Mouse (Mus musculus) kidney, embryonic 16.5 days (tissue): ENCODE measurements at regions not wholly inside any gene's neighbourhood (a gene's known extent, or its start where the extent isn't known, plus 50 kb on each side); places are given as distances from the start of the nearest gene placed in this dataset.

Source experiments
- ATAC-seq: fragments of 200-750 bp; cut with Nextera tagmentation; 2 replicates; pipeline ENCODE4 v1.8.0; 2017; ENCODE audit warnings: moderate TSS enrichment; ENCODE audit not compliant: low FRiP score, low TSS enrichment
- H3K27ac ChIP-seq: fragments of 300-500 bp; sonication (generic); 2 replicates; pipeline ENCODE4 v1.5.1; 2014; ENCODE audit warnings: low read length
- H3K27me3 ChIP-seq: fragments of 300-500 bp; sonication (generic); 2 replicates; pipeline ENCODE4 v1.6.1; 2014; ENCODE audit warnings: low read length, control low read depth, mixed read lengths; ENCODE audit not compliant: insufficient read depth
- H3K36me3 ChIP-seq: fragments of 300-500 bp; sonication (generic); 2 replicates; pipeline ENCODE4 v1.6.1; 2014; ENCODE audit warnings: low read length, control low read depth, mixed read lengths; ENCODE audit not compliant: insufficient read depth
- H3K4me1 ChIP-seq: fragments of 300-500 bp; sonication (generic); 2 replicates; pipeline ENCODE4 v1.6.1; 2014; ENCODE audit warnings: low read length, control low read depth, mixed read lengths; ENCODE audit not compliant: insufficient read depth
- H3K4me2 ChIP-seq: fragments of 300-500 bp; sonication (generic); replicated peaks from 2 replicates; pipeline ENCODE4 v1.6.1; 2014; ENCODE audit warnings: low read depth, low read length
- H3K4me3 ChIP-seq: fragments of 300-500 bp; sonication (generic); 2 replicates; pipeline ENCODE4 v1.5.1; 2014; ENCODE audit warnings: mild to moderate bottlenecking, low read length
- H3K9ac ChIP-seq: fragments of 300-500 bp; sonication (generic); replicated peaks from 2 replicates; pipeline ENCODE4 v1.6.1; 2014; ENCODE audit warnings: low read length
- H3K9me3 ChIP-seq: fragments of 300-500 bp; sonication (generic); 2 replicates; pipeline ENCODE4 v1.6.1; 2016; ENCODE audit warnings: low read length, control low read depth
- WGBS: fragments of 180-500 bp; shearing (Covaris S2); extraction: QIAGEN DNeasy Blood & Tissue Kit; methylation state at CpG from one replicate; pipeline ENCODE4 v1.1.7; 2014; 5-methylcytosine and 5-hydroxymethylcytosine counted together

DNA sequence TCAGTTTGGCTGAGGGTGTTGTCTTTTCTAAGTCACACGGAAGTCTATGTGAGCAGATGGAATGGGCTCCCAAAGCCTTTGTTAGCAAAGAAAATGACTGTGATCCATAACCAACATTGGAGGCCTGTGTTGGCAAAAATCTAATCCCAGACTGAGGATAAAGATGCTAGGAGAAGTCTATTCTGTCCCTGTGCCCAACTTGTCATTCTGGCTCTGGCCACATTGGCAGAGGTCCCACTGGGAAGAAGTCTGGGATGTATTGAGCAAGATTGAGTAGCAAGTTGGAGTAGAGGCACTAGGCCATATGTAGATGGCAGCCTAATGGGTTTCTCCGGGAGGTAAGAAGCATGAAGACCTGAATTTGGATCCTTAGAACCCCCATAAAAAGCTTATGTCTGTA lies 54.1 kb downstream of the Nog start:
- WGBS: 89% methylated on average over 2 of the region's 2 CpGs
- H3K9me3 ChIP-seq: 0 out of 2 replicates have a peak, but pooled peaks cover 3% of the 10 kb centered on the region
- H3K27ac ChIP-seq: no peak overlapping the region
- ATAC-seq: no peak
- no peaks in the 10 kb centered on the region for H3K27me3 ChIP-seq
- no peaks in the 10 kb centered on the region for H3K36me3 ChIP-seq
- H3K4me1 ChIP-seq: no peaks in the 10 kb centered on the region
- no peak overlapping the region for H3K4me2 ChIP-seq
- no peak overlapping the region for H3K4me3 ChIP-seq
- H3K9ac ChIP-seq: no peak overlapping the region

DNA sequence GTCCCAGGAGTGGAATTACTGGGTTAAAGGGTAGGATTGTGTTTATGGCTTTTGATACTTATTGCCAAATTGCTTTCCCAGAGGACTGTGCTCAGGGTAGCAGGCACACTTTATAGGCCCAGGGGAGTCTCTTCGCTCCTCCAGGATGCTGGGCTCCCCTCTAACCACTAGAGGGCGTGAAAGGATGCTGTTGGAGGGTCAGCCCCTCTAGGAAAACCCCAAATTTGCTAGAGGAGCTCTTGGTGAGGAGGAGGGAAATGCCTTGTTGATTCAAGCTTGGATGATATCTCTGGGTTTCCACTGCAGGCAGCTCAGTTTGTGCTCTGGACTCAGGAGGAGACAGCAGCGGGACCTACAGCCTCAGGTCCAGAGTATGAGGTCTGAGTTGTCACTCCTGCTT lies 58.8 kb downstream of the Nog start:
- Histone ChIP-seq H3K27me3 (no peaks in the 10 kb centered on the region), H3K4me3 (no peak overlapping the region), H3K9me3 (no peaks in the 10 kb centered on the region), H3K4me1 (no peaks in the 10 kb centered on the region), H3K9ac (no peak overlapping the region), H3K27ac (no peak overlapping the region), H3K4me2 (no peak overlapping the region), H3K36me3 (no peaks in the 10 kb centered on the region)
- WGBS: 20% methylated on average over 3 of the region's 3 CpGs
- ATAC-seq: no peak

DNA sequence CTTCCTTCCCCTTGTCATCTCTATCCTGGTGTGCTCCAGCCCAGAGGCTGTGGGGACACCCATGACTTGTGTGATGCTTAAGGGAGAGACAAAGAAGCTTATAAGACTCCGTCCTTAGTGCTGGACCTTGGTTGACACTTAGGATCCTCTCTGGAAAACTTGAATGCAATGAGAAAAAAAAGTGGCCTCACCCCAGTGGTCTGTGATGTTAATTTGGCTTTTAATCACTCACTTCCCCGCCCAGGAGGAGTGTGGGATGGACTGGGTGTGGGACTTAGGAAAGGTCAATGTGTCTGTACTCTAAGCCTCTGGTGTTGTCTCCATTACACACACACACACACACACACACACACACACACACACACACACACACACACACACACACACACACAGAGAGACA lies 60.0 kb downstream of the Nog start:
- Histone ChIP-seq H3K27me3 (no peaks in the 10 kb centered on the region), H3K9me3 (no peaks in the 10 kb centered on the region), H3K4me1 (no peaks in the 10 kb centered on the region), H3K9ac (no peak overlapping the region), H3K36me3 (no peaks in the 10 kb centered on the region), H3K4me2 (no peak overlapping the region), H3K27ac (no peak overlapping the region), H3K4me3 (no peak overlapping the region)
- ATAC-seq: no peak
- WGBS: 46% methylated on average over 2 of the region's 2 CpGs

DNA sequence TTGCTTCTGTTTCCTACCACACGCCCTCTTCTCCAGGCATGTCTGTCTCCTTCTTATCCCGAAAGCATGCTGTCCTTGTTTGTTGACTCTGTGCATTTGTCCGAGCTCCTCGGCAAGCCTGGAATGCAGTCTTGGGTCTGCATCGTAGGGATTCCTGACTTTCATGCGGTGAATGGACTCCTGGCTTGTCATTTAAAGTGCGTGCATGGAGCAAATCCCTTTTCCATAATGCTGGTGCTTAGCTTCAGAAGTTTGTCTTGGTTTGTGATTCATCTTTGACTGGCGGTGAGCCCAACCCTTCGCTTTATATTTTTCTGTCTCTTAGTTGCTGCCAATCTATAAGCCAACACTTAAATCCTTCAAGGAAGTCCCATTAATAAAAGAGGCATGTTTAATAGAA lies 62.2 kb downstream of the Nog start:
- no peak overlapping the region for H3K4me3 ChIP-seq
- no peaks in the 10 kb centered on the region for H3K4me1 ChIP-seq
- 45% methylated on average over 9 of the region's 9 CpGs for WGBS
- no peaks in the 10 kb centered on the region for H3K9me3 ChIP-seq
- no peaks in the 10 kb centered on the region for H3K27me3 ChIP-seq
- no peak overlapping the region for H3K27ac ChIP-seq
- ATAC-seq: no peak
- no peak overlapping the region for H3K4me2 ChIP-seq
- H3K36me3 ChIP-seq: no peaks in the 10 kb centered on the region
- no peak overlapping the region for H3K9ac ChIP-seq

DNA sequence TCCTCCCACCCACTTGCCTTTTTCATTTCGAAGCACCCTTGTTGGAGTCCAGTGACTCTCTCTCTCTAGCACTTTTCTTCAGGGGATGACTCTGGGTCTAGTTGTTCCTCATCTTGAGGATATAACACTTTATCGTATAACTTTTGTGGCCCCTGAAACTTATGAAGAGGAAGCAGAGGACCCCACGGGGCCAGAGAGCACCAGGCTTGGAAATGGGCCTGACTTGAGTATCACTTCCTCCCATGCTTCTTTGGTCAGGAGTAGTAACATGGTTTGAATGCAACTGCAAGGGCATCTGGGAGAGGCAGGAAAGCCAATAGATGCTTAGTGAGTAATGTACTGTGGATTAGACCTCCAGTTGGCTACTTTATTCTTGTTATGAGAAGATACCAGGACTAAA lies 65.2 kb downstream of the Nog start:
- no peaks in the 10 kb centered on the region for H3K36me3 ChIP-seq
- no peaks in the 10 kb centered on the region for H3K4me1 ChIP-seq
- H3K4me2 ChIP-seq: no peak overlapping the region
- WGBS: 94% methylated on average over 3 of the region's 3 CpGs
- ATAC-seq: no peak
- no peak overlapping the region for H3K9ac ChIP-seq
- H3K27ac ChIP-seq: no peak overlapping the region
- H3K9me3 ChIP-seq: no peaks in the 10 kb centered on the region
- no peaks in the 10 kb centered on the region for H3K27me3 ChIP-seq
- no peak overlapping the region for H3K4me3 ChIP-seq

DNA sequence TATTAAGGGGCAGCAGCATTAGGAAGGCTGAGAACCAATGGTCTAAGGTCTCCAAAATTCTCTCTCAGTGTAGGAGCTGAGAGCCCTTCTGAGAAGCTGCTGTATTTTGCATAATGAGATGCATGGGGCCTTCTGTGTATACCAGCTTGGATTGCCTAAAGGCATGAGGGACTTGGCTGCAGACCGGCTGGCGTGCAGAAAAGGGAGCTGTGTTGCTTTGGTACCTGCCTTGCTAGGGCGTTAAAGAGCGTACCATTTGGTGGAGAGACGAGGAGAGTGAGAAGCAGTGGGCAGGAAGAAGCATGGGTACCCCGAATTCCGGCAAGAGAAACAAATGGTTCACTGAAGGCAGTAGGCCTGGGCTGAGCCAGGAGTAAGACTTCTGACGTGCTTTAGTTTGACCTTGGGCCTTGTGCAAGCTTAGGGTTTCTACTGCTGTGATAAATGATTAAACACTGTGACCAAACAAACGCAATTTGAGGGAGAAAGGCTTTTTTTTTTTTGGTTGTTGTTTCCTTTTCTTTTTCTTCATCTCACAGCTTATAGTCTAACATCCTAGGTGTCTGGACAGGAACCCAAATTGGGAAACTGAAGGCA lies 69.2 kb downstream of the Nog start:
- no peaks in the 10 kb centered on the region for H3K36me3 ChIP-seq
- ATAC-seq: no peak
- H3K4me1 ChIP-seq: no peaks in the 10 kb centered on the region
- no peaks in the 10 kb centered on the region for H3K27me3 ChIP-seq
- no peaks in the 10 kb centered on the region for H3K9me3 ChIP-seq
- H3K9ac ChIP-seq: no peak overlapping the region
- no peak overlapping the region for H3K4me2 ChIP-seq
- WGBS: 41% methylated on average over 9 of the region's 9 CpGs
- H3K4me3 ChIP-seq: no peak overlapping the region
- H3K27ac ChIP-seq: peak overlapping the region; percentile 45; the same call in 1 of the 2 replicates

DNA sequence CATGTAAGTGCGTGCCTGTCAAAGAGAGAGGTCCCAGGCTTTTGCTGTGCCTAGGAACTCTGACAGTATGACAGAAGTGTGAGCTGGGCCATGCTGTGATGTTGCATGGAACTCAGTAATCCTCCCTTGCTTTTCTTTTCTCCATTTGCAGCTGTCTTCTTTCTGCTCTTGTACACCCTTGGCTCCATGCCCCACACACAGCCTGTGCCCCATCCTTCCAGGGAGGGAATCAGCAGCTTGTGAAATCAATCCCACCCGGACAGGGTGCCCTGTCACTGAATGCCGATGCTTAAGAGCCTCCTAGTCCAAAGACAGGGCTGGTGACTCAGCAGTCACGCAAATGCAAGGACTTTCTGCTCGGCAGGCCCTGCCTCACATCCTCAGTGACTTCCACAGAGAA lies 72.4 kb downstream of the Nog start:
- H3K27ac ChIP-seq: no peak overlapping the region
- no peak overlapping the region for H3K4me2 ChIP-seq
- no peaks in the 10 kb centered on the region for H3K4me1 ChIP-seq
- H3K9me3 ChIP-seq: no peaks in the 10 kb centered on the region
- no peak overlapping the region for H3K9ac ChIP-seq
- no peaks in the 10 kb centered on the region for H3K27me3 ChIP-seq
- no peak for ATAC-seq
- H3K4me3 ChIP-seq: no peak overlapping the region
- H3K36me3 ChIP-seq: no peaks in the 10 kb centered on the region
- 52% methylated on average over 5 of the region's 5 CpGs for WGBS

DNA sequence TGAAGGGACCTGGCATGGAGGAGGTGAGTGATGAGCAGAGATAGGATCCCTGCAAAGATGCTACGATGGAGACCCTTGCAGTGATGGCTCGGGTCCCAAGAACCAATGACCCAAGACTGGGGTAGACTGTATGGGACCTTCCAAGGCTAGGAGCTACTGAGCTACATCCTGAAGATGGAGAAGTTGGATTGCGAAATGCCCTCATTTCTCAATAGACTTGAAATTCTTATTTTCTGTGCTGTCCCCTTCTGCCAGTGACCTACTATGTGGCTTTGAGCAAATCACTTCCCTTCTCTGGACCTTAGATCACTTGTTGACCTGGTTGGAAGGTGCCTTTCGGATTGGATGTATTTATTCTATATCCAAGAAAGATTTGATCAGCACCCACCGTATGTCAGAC lies 88.9 kb downstream of the Nog start:
- WGBS: 91% methylated on average over 5 of the region's 5 CpGs
- no peak overlapping the region for H3K9ac ChIP-seq
- H3K9me3 ChIP-seq: no peaks in the 10 kb centered on the region
- H3K36me3 ChIP-seq: no peaks in the 10 kb centered on the region
- H3K4me1 ChIP-seq: peaks cover 8% of the 10 kb centered on the region; the same call in 1 of the 2 replicates
- H3K4me3 ChIP-seq: no peak overlapping the region
- H3K27me3 ChIP-seq: no peaks in the 10 kb centered on the region
- no peak overlapping the region for H3K4me2 ChIP-seq
- ATAC-seq: no peak
- H3K27ac ChIP-seq: no peak overlapping the region

DNA sequence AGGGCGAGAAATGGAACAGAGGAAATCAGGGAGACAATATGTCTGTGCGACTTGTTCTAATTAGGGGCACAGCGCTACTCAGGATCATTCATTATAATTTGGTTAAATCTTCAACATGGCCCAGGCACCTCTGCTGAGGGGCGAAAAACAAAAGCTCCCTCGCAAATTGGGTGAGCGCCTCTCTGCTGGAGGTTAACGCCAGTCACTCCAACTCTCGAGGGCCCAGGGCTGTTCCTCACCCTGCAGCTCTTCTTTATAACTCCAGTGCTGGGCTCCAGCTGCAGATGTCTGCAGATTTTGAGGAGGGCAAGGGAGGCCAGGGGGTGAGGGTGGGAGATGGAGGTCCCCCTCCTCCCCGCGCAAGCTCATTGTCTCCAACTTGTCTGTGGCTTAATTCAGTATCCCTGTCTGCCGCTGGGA lies 92.6 kb downstream of the Nog start:
- H3K4me3 ChIP-seq: no peak overlapping the region
- peaks cover 8% of the 10 kb centered on the region; the same call in 1 of the 2 replicates for H3K4me1 ChIP-seq
- H3K27ac ChIP-seq: no peak overlapping the region
- 0 out of 2 replicates have a peak overlapping the region, but pooled peaks have one; percentile 9 for H3K9ac ChIP-seq
- H3K4me2 ChIP-seq: peak overlapping the region; percentile 27
- no peaks in the 10 kb centered on the region for H3K36me3 ChIP-seq
- no peak for ATAC-seq
- no peaks in the 10 kb centered on the region for H3K9me3 ChIP-seq
- H3K27me3 ChIP-seq: no peaks in the 10 kb centered on the region
- WGBS: 23% methylated on average over 11 of the region's 11 CpGs

DNA sequence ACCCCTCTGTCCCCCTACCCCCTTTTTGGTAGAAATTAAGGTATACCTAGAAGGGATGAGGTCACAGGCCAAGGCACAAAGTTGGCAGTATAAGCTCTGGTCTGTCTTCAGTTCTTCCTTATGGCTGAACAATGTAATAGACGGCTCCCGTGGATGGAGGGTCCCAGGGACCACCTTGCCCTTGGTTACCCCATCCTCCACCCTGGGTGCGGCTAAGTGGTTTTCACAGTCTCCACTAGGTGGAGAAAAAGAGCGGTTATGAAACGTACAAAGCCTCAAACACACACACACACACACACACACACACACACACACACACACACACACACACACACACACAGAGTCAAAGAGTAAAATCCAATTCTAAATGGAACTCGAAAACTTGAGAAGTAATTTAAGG lies 93.1 kb downstream of the Nog start:
- H3K27ac ChIP-seq: no peak overlapping the region
- WGBS: 42% methylated on average over 6 of the region's 6 CpGs

More for the DNA sequence above, 93.1 kb downstream of the Nog start:
- Histone ChIP-seq H3K9me3 (no peaks in the 10 kb centered on the region), H3K4me3 (no peak overlapping the region), H3K36me3 (no peaks in the 10 kb centered on the region), H3K27me3 (no peaks in the 10 kb centered on the region), H3K4me1 (peaks cover 8% of the 10 kb centered on the region; the same call in 1 of the 2 replicates), H3K9ac (no peak overlapping the region), H3K4me2 (no peak overlapping the region)
- ATAC-seq: no peak
